Mouse (Mus musculus) heart, adult 9 months (tissue): ENCODE results near the gene Mecom.
"Not testable (repeated sequence)": the region's sequence is repeated elsewhere in the genome, so short reads cannot be mapped to it uniquely, and the experiment has no call there.

Experiments used
- DNase-seq, 2 experiments: peaks; one replicate each; pipeline ENCODE4 v3.0.0; 2022; ENCODE audit warnings: low spot score in 2 of 2

Mecom gene

DNA sequence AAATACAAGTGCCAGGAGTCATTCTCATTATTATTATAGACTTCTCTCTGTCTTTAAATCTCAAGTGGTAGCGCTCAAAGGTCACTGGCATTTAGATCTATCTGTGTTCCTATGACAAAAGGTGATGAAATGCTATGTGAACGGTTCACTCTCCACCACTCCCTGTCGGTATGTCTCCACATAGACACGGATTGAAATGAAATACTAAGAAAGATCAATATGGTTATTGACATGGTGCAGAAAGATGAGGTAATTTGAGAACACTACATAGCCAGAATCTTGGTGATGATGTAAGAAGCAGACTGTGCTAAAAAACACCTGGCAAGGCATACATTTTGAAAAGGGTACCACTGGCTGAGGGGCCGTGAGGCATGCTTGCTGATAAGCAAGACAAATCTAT, 294.1 kb downstream of the Mecom start:
- no peak for DNase-seq

DNA sequence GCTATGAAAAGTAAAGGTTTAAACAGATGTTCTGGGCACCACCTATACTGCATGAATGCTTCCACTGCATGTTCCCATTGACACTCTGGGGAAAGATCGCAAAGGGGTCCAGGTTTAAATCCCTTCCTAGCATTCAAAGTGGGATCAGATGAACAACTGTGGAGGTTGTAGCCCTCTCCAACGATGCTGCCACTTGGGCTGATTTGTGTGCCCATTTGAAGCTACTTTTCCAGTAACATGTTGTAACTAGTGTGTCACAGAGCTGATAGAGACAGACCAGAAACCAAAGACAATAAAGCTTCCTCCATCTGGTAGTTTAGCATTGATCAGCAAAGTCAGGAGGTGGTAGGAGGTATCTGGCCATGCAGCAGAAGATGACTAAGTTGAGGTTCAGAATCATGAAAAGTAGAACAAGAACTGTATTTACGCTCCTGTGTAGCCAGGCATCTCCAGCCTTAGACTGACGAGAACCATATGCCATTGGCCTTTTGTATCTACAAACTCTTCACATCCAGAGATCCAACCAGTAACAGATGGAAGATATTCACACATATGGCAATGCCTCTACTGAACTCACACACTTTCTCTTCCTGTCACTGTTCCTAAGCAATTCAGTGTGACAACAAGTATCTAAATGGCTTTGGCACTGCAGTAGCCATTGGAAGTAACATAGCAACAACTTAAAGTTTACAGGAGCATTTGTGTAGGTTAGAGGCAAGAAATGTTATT, 299.0 kb downstream of the Mecom start:
- no peak for DNase-seq

DNA sequence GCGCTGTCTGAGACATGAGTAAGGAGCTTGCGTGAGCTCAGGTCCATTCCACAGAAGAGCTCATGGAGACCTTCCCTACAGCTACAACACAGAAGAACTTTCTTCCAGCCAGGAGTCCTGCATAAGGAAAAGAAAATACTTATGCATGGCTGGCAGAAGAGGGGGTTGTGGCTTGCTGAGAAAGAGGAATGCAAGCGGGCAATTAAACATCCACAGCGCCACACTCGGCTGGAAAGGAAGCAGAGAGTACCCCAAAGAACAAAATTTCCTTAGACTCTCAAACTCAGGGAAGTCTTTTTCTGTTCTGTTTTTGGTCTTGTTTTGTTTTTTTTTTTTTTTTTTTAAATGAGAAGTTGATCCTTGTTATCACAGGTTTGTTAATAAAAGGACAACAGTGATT, 300.6 kb downstream of the Mecom start:
- no peak for DNase-seq

DNA sequence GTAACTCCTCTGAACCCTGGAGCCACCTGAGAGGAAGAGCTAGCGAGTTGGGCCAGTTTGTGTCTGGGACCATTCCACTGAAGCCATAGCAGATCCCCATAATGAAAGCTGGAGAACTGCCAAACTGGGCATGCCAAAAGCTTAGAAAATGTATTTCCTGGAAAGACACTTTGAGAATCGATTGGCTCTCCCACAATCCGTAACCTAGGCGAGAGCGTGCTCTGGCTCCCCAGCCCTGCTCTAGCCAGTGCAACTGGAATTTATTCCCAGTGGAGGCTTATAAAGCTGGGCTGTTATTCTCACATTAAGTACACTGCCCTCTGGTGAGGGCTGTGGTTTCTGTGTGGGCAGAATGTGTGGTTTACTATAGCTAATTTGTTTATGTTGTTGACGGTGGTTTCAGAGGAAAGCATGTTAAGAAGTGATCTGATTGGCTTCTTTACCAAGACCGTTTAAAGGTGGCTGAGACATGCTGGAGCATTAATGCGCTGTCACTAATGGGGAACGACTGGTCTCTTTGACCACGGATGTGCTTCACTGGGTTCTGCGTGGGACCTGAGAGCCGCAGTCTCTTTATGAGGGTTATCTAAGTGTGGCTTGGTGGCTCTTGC, 301.3 kb downstream of the Mecom start:
- DNase-seq: peak; percentile 36 to 41

DNA sequence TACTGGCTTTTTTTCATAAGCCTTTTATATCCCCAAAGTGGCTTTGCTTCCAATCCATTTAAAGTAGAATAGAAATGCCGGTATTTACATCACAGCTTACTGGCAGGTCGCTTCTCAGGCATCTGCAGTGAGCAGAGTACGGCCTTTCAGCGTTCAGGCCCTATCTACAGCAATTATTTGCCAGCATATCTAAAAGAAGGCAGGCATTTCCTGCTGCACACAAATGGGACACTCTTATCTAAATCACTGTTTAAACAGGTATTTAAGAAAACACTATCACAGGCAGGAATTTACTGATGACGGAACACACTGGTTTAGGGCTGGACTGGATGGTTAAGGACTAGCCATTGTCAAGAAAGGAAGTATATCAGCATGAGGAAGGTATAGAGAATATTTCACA, 301.9 kb downstream of the Mecom start:
- peak; percentile 10 to 21 for DNase-seq

DNA sequence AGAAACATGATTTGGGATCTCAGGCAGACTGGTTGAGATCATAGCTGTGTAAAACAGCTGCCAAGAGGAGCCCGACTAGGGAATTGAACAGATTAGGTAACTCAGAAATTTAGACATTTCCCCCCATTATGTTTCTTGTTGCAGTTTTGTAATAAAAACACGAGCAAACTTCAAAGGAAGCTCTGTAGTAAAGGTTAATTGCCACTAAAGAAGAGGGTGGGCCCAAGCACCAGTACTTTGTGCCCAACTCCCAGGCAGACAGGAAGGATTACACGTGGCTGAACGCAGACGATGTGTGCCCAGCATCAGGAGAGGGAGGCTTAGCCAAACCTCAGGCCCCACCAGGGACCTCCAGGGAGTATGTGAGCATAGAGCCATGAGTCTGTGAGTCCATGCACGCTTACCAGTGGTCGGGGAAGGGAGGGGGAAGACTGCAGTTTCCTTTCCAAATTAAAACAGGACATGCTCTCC, 303.4 kb downstream of the Mecom start:
- peak; percentile 78 to 80 for DNase-seq

DNA sequence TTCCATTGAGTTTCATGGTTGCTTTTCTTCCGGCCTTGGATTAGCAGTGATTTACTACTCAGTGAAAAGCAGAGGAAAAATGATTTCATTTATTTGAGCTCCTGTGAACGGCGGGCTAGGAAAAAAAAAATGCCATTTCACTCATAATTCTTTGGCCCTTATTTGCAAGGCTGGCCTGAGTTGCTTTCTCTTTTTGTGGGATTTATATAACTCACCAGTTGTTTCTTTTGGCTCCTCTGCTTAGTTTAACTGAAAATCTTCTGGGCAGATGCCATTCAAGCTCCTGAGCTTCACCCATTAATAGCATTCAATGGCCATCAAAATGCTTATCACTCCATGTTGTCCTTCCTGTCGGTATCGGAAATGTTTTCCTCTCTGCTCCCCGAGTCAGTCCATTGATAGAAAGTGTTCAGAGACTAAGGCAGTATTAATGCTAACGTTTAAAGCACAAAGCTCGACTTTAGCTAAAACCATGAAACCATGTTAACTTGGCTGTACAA, 304.0 kb downstream of the Mecom start:
- peak; percentile 43 to 55 for DNase-seq

DNA sequence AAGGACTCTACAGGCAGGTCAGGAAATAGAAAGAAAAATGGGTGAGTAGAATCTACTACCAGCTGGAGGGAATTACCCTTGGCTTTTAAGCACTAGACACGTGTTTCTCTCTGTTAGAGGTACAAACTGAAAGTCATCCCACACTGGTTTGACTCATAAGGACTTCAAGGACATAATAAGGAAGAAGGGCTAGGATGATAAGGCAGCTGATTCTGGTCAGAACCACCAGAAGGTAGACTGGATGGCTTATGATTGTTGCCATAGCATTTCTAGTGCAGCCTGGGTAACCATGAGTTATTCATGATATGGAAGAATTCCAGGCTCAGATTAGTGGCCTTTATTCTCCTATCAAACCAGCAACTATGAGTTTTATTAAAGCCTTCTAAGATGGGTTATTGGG, 308.4 kb downstream of the Mecom start:
- DNase-seq: no peak

DNA sequence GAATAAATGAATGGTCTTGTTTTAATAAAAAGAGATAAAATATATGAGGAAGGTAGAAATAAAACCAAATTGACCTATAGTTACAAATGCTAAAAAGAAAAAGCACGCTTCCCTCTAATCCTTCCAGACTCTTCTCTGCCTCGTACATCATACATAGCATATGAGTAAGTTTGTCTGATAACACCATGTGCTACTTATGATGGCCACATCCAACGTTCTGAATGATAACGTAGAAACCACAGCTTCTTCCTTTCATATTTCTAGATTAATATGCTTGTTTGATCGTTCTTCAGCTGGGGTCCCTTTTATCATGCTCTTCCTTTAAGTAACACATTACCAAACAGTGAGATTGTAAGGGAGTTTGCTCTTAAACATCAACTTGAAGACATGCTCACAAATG, 310.3 kb downstream of the Mecom start:
- no peak for DNase-seq

DNA sequence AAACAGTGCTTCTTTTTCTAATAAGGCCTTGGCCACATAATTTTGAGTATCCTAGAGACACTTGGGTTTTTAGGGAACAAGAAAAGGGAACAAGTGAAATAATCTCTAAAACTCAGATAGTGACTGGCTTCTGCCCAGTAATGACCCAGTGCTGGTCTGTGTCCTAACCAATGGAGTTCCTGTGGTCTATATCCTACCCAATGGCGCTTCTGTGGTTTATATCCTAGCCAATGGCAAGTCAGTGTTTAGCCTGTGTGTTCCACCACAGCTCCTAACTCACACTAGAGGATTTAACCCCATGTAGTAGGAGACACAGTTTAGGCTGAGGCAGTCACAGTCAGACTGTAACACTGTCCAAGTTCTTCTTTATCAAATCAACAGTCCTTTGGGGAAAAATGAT, 313.8 kb downstream of the Mecom start:
- no peak for DNase-seq

DNA sequence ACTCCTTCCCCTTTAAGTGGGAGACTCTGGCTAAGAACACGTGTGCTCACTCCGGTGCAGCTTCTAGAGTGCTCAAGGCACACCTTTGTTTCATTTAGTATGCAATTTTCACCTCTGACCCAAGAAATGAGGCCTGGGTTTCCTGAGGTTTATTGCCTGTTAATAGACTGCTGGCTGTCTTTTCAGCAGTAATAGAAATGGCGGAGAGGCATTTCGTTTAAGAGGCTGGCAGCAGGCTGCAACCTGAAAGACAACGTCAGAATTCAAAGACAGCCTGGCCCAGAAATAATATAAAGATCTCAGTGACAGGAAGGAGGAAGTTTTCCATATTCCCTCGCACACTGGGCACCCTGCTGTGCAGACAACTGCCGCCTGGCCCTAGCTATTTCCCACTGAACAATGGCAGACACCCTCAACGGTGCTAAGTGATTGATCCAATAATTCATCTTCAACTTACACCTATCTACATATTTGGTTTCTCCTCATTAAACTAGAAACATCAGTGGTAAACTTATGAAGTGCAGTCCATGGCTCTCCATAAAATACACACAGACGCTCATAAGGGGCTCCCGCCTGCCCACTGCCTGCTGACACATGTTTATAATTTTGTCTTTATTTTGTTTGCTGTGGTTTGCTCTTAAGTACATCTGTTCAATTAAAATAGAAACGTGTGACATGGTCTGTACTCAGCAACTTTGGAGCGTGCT, 319.7 kb downstream of the Mecom start:
- no peak for DNase-seq

DNA sequence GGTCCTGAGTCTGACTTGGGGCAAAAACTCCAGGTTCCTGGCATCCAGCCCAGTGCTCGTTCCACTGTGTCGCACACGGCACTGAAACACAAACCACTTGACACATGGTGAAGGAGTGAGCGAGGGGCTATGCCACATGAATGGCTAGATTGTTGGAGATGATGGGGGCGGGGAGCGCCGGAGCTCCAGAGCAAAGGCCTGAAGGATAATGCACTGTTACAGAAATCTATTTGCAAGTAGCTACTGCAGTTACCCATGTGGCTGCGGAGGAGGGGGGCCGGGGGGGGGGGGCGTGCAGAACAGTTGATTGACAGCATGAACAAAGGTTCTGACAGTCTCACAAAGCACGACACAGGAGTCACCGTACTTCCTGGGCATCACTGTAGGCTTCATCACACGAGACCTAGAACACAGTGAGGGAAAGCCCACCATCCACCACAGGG, 320.9 kb downstream of the Mecom start:
- no peak for DNase-seq

DNA sequence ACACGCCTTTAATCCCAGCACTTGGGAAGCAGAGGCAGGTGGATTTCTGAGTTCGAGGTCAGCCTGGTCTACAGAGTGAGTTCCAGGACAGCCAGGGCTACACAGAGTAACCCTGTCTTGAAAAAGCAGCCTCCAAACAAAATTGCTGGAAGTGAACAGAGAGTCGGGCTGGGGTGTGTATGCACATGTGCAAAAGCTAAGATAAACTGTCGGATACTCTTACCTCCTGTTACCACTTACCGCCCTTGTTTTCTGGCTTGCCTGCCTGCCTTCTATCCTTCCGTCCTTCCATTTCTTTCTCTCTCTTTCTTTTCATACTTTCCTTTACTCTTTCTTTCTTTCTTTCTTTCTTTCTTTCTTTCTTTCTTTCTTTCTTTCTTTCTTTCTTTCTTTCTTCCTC, 322.6 kb downstream of the Mecom start:
- DNase-seq: not testable (repeated sequence)

DNA sequence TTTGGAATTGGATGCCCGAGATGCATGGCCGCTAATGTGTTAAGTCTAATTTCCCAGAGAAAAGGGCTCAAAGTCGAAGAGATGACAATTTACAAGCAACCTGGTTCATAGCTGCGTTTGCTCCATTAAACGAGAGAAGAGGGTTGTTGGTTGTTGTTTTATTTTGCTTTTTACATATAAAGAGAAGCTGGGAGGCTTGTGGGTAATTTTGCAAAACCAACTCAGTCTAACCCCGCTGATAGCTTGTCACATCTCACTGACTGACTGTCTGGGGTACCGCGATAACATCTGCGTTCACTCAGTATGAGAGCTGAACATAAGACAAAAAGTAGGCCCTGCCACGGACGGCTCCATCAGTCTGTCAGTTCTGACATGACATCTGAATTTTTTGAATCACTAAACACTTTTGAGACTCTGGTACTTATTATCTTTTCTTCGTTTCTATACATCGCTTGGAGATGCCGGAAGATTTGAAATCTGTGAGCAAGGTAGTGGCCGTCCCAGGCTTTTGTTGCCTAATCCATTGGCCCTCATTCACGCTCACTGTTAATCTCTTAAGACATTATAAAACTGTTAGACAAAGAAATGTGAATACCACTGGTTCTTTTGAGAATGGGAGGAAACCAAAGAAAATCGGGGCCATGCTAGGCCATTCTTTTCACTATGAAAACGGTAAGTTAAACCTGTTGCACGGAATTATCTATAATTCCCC, 327.0 kb downstream of the Mecom start:
- DNase-seq: no peak

DNA sequence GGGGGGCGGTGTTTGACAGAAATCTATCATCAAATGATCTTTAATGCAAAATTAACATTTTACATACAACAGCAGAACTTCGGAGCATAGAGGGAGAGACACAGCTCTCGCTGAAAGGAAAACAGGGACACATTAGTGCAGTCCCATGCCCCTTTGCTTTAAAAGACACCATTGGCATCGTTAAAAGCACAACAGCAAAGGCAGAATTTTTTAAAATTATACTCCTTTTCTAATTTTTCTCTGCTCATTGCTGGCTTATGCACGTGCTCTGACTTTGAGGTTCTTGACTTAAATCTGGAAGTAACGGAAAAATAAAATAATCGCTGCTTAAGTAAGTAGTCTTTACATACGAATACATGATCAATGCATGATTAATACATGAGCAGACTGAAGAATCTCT, 327.9 kb downstream of the Mecom start:
- no peak for DNase-seq

DNA sequence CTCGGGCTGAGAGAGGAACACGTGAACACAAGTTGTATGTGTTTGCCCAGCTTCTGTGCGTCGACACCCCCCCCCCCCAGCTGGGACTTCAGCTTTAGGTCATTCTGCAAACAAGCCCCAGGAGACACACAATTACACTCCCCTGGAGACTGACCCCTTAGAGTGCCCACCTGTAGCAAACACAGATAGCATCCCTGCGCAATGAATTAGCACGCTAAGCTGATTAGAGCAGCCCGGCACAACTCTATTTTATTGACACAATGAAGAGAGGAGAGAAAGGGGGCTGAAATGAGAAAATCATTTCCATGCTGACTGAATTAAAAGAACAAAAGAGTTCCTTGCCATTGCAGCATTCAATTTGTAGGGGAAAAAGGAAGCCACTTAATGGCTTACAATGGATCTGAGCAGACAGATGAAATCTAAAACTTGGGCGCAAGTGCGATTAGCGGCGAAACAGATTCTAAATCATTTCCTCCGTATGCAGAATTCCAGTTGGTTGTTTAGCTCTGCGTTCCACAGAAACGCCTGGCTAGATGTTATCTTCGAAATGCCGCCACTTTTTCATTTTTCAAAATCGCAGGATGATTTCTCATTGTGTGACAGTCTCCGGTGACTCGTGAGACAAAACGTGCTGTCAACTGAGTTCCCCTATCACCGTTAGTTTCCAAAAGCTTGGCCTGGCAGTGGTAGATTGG, 328.5 kb downstream of the Mecom start:
- DNase-seq: no peak

DNA sequence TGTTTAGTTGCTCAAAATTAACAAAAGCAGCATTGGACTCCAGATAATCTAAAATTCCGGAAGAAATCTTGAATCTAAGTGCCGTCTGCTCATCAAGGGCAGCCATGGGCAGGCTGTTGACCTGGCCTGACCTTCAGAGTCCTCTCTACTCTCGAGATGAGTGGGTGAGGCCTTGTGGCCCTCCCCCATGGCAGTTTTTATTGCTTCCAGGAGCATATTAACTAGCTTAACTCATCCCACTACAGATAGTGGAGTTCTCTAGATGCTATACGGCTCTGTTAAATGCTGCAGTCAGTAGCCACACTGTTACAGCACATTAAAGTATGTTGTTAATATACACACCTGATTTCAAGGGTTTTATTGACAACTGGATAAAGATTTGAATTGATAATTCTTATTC, 333.2 kb downstream of the Mecom start:
- no peak for DNase-seq

DNA sequence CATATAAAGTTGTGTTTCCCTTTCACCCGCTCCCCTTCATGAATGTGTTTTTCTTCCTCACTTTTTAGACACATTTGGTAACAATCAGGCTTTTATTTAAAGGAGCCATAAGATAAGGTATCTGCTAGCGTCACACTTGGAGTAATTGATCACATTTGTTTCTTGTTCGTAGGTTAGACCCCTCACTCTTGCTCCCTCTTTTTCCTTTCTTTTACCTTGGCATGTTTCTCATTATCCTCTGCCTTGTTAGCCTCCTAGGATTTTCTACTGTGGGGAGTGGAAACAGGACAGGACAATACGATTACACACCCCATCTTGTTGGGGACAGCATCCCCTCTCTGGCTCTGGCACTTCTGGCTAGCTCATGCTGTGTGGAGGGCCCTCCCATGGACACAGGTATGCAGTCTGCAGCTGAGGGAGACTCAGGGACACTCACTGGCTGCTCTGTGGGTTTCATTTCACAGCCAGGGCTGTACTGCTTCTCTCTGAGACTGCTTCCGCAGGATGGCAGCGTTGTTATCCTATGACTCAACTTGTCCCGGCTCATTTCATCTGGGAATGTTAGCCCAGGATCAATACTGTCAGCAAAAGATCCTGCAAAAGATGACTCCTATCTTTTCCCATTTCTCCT, 334.2 kb downstream of the Mecom start:
- no peak for DNase-seq

DNA sequence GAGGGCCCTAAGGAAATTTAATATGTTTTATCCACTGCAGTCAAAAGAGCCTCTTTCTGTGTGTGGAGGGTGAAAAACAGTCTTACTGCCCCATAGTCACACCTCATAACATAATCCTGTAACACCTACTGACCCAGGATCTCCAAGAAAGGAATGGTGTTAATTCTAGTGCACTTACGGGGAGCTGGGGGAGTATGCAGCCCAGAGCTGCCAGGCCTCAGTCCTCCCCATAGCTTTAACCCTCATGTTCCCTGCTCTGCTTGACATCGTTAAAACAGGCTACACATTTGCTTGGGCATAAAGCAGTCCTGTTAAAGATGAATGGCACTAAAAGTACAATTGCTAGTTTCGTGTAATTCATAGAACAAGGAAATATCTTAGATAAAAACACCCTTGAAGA, 335.0 kb downstream of the Mecom start:
- DNase-seq: no peak

DNA sequence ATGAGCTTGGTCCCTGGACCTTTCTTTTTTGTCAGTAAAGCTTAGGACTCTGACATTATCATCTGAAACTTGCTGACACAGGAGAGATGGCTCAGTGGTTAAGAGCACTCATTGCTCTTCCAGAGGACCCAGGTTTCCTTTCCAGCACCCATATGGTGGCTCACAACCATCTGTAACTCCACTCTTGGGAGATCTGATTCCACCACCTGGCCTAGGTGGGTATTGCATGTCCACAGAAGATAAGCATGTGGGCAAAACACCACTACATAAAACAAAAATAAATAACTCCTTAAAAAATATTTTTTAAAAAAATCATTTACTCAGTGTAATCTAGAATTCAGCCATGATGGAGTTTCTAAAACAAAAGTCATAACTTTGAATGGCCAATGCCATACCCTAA, 338.7 kb downstream of the Mecom start:
- no peak for DNase-seq

DNA sequence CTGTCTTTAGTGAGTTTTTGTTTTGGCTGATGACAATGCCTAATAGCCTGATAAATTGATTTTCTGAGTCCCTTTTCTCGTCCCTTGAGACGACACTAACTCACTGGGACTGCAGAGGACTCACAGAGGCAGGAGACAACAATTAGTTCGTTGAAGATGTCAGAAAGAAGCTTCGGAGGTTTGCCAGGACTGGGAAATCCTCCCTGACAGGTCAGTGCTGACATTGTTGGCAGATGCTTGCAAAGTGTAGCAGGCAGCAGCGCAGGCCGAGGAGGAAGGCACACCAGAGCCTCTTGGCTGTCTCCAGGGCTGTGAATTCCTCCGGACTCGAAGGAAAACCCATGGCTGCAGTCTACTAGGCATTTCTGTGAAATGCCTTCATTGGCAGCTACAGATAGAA, 339.9 kb downstream of the Mecom start:
- DNase-seq: no peak
